Mouse (Mus musculus) lung, embryonic 14.5 days (tissue): ENCODE measurements around the gene Mthfd1l. TPM values are rescaled to one million over a fixed set of nuclear protein-coding genes. Genes with fewer than 3 reads are reported as not detected.

ENCODE experiments used
- ATAC-seq: fragments of 200-750 bp; cut with Nextera tagmentation; 2 replicates; pipeline ENCODE4 v1.8.0; 2017; ENCODE audit warnings: mild to moderate bottlenecking, moderate TSS enrichment, moderate library complexity; ENCODE audit not compliant: insufficient read depth
- DNase-seq: peaks from one replicate; pipeline ENCODE4 v3.0.0-alpha.2; 2015
- H3K27ac ChIP-seq: fragments of 300-500 bp; sonication (generic); 2 replicates; pipeline ENCODE4 v1.5.1; 2014; ENCODE audit warnings: low read depth, mild to moderate bottlenecking, moderate library complexity
- H3K27me3 ChIP-seq: fragments of 300-500 bp; sonication (generic); 2 replicates; pipeline ENCODE4 v1.6.1; 2014; ENCODE audit warnings: low read length, control low read depth; ENCODE audit not compliant: insufficient read depth
- H3K36me3 ChIP-seq: fragments of 300-500 bp; sonication (generic); 2 replicates; pipeline ENCODE4 v1.6.1; 2014; ENCODE audit warnings: control low read depth; ENCODE audit not compliant: insufficient read depth
- H3K4me1 ChIP-seq: fragments of 300-500 bp; sonication (generic); 2 replicates; pipeline ENCODE4 v1.6.1; 2014; ENCODE audit warnings: antibody characterized with exemption, control low read depth; ENCODE audit not compliant: insufficient read depth
- H3K4me2 ChIP-seq: fragments of 300-500 bp; sonication (generic); 2 replicates; pipeline ENCODE4 v1.6.1; 2014; ENCODE audit warnings: mild to moderate bottlenecking
- H3K4me3 ChIP-seq: fragments of 300-500 bp; sonication (generic); 2 replicates; pipeline ENCODE4 v1.5.1; 2014; ENCODE audit warnings: low read depth, low read length
- H3K9ac ChIP-seq: fragments of 300-500 bp; sonication (generic); 2 replicates; pipeline ENCODE4 v1.6.1; 2014
- H3K9me3 ChIP-seq: fragments of 300-500 bp; sonication (generic); 2 replicates; pipeline ENCODE4 v1.6.1; 2016; ENCODE audit warnings: low read depth, low read length, control low read depth
- CTCF ChIP-seq: IDR thresholded peaks from 2 replicates; pipeline ENCODE4 v1.5.1; 2016; ENCODE audit warnings: antibody characterized with exemption, low read depth
- WGBS: fragments of 180-500 bp; shearing (Covaris S2); extraction: QIAGEN DNeasy Blood & Tissue Kit; methylation state at CpG from one replicate; pipeline ENCODE4 v1.1.7; 2014; 5-methylcytosine and 5-hydroxymethylcytosine counted together
- polyA plus RNA-seq: library from polyadenylated mRNA; unstranded; fragments of >200 nt; fragmentation: Nextera tagmentation; extraction: Ambion mirVana; gene quantifications from 2 replicates; pipeline ENCODE4 v1.2.1, GENCODE M21; 2014

Gene Mthfd1l
- polyA plus RNA-seq, 1 experiment from 2014 or later, result 21.7 TPM

DNA sequence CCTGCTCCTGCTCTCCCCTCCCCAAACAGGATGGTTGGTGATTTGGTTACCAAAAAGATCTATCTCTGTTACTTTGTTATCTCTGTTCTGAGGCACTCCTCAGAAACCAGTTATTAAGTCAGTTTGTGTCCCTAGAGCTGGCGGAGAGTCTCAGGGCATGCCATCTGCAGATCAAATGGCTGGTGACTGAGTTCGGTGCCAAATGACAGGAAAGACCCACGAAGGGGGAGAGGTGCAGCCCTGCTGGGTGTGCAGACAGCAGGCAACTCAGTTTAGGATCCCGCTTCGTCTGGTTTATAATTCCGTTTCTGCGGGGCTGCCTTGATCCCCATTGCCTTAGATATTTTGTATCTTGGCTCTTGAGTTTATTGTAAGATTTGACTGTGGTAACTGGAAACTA lies 168.8 kb downstream of the Mthfd1l start:
- H3K4me1 ChIP-seq, result 0 out of 2 replicates have a peak, but pooled peaks cover 7% of the 10 kb centered on the region
- H3K27me3 ChIP-seq, result no peaks in the 10 kb centered on the region
- no peak for TF ChIP-seq CTCF
- H3K4me3 ChIP-seq, result no peak overlapping the region
- no peak overlapping the region for H3K4me2 ChIP-seq
- no peaks in the 10 kb centered on the region for H3K9me3 ChIP-seq
- no peak overlapping the region for H3K9ac ChIP-seq
- no peaks in the 10 kb centered on the region for H3K36me3 ChIP-seq
- DNase-seq (no peak), ATAC-seq (no peak)
- 73% methylated on average over 7 of the region's 7 CpGs for WGBS
- H3K27ac ChIP-seq, result no peak overlapping the region

DNA sequence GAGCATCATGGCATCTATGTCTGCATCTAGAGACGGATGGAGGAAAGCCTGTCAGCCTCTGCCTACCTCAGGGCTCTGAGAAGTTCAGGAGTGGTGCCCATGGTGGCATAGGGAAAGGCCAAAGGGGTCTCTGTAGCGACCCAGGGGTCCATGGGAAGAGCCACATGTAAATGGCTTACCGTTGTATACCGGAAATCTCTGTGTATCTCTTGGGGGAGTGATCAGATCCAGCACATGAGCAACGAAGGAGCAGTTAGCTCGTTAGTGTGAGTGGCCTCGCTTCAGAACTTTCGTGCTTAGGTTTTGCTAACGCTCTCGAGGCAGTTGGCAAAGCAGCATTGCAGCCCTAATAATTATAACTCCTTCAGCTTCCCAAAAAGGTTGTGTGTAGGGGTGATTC lies 169.9 kb downstream of the Mthfd1l start:
- TF ChIP-seq CTCF, result no peak
- Histone ChIP-seq H3K27ac (no peak overlapping the region), H3K4me1 (0 out of 2 replicates have a peak, but pooled peaks cover 7% of the 10 kb centered on the region), H3K27me3 (no peaks in the 10 kb centered on the region), H3K4me2 (no peak overlapping the region), H3K9me3 (no peaks in the 10 kb centered on the region), H3K9ac (no peak overlapping the region), H3K36me3 (0 out of 2 replicates have a peak, but pooled peaks cover 1% of the 10 kb centered on the region), H3K4me3 (no peak overlapping the region)
- WGBS, result 88% methylated on average over 10 of the region's 10 CpGs
- no peak for DNase-seq
- no peak for ATAC-seq

DNA sequence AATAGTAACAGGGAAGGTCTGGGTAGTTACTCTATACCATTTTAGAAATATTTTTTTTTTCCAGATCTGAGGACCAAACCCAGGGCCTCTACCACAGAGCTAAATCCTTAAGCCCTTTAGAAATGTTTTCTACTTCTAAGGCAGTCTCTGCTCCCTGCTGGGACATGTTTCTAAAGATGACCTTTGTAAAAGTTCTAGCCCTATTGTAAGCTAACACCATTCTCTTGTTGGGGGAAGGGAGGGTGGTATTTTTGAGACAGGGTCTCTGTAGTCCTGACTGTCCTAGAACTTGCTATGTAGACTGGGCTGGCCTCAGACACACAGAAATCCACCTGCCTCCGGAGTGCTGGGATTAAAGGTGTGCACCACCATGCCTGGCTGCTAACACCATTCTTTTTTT lies 170.5 kb downstream of the Mthfd1l start:
- TF ChIP-seq CTCF, result no peak
- no peak overlapping the region for H3K4me3 ChIP-seq

GRCm38 (mm10) chr10:4145080-4145807 lies 172.3 kb downstream of the Mthfd1l start:
- H3K27ac ChIP-seq, result peak overlapping the region; percentile 48
- H3K9me3 ChIP-seq, result no peaks in the 10 kb centered on the region
- WGBS, result 49% methylated on average over 15 of the region's 16 CpGs

More for the DNA sequence above, 170.5 kb downstream of the Mthfd1l start:
- Histone ChIP-seq H3K4me2 (no peak overlapping the region), H3K36me3 (0 out of 2 replicates have a peak, but pooled peaks cover 5% of the 10 kb centered on the region), H3K27ac (no peak overlapping the region), H3K4me1 (0 out of 2 replicates have a peak, but pooled peaks cover 7% of the 10 kb centered on the region), H3K27me3 (no peaks in the 10 kb centered on the region), H3K9me3 (no peaks in the 10 kb centered on the region), H3K9ac (no peak overlapping the region)
- DNase-seq (no peak), ATAC-seq (no peak)
- WGBS, result 70% methylated on average over 1 of the region's 1 CpGs

DNA sequence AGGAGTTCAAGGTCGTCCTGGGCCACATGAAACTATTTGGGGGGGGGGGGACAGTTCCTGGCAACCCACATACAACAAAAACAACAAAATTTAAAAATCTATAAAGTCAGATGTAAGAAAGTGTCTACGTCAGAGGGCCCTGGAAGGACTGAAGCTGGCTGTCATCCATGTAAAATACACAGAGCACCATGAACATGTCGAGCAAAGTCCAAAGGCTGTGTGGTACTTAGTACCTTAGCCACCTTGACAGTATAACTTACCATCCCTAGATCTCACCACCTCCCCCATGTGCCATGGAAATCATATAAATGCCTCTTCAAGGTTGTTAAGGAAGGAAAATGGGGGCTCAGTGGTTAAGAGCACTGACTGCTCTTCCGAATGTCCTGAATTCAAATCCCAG lies 174.0 kb downstream of the Mthfd1l start:
- WGBS, result 78% methylated on average over 4 of the region's 4 CpGs
- ATAC-seq, result no peak
- no peak overlapping the region for H3K4me3 ChIP-seq
- no peak overlapping the region for H3K27ac ChIP-seq
- no peak for DNase-seq
- no peaks in the 10 kb centered on the region for H3K9me3 ChIP-seq
- peaks cover 17% of the 10 kb centered on the region; the same call in 1 of the 2 replicates for H3K36me3 ChIP-seq
- H3K4me1 ChIP-seq, result 0 out of 2 replicates have a peak, but pooled peaks cover 7% of the 10 kb centered on the region
- no peak for TF ChIP-seq CTCF
- H3K4me2 ChIP-seq, result no peak overlapping the region
- no peaks in the 10 kb centered on the region for H3K27me3 ChIP-seq
- H3K9ac ChIP-seq, result no peak overlapping the region

More at GRCm38 (mm10) chr10:4145080-4145807, 172.3 kb downstream of the Mthfd1l start:
- ATAC-seq, result peak; percentile 50; the same call in 1 of the 2 replicates
- Histone ChIP-seq H3K4me3 (no peak overlapping the region), H3K4me2 (no peak overlapping the region), H3K9ac (no peak overlapping the region), H3K36me3 (peaks cover 10% of the 10 kb centered on the region; the same call in 1 of the 2 replicates), H3K4me1 (0 out of 2 replicates have a peak, but pooled peaks cover 7% of the 10 kb centered on the region), H3K27me3 (no peaks in the 10 kb centered on the region)
- DNase-seq, result peak; percentile 76
- peak; percentile 29; the same call in 1 of the 2 replicates for TF ChIP-seq CTCF

- Histone ChIP-seq H3K27me3 (no peaks in the 10 kb centered on the region), H3K27ac (no peak overlapping the region; the same call in 1 of the 2 replicates), H3K4me1 (no peaks in the 10 kb centered on the region), H3K9me3 (no peaks in the 10 kb centered on the region), H3K9ac (no peak overlapping the region), H3K4me3 (no peak overlapping the region), H3K4me2 (no peak overlapping the region), H3K36me3 (peaks cover 17% of the 10 kb centered on the region; the same call in 1 of the 2 replicates)
- DNase-seq (peak; percentile 34), ATAC-seq (no peak)
- peak; percentile 46 for TF ChIP-seq CTCF
- WGBS, result 91% methylated on average over 4 of the region's 4 CpGs
These were observed 178.2 kb downstream of the Mthfd1l start for GRCm38 (mm10) chr10:4151159-4151558.
